Mouse (Mus musculus) G1E (cell line): Measurements from ENCODE around the gene Slc2a4.

Source experiments
- CTCF ChIP-seq: IDR thresholded peaks from 2 replicates; pipeline ENCODE4 v1.5.1; 2012; ENCODE audit warnings: low read depth, low read length, inconsistent platforms, mixed read lengths
- GATA1 ChIP-seq: IDR thresholded peaks from 2 replicates; pipeline ENCODE4 v1.6.1; 2012; ENCODE audit warnings: borderline replicate concordance, low read length, inconsistent platforms, mixed read lengths

GRCm38 (mm10) chr11:69899870-69900269 is 48.1 kb downstream of the Slc2a4 start:
- TF ChIP-seq CTCF (no peak), GATA1 (no peak)
